Mouse (Mus musculus) heart, postnatal 25 days (tissue): ENCODE measurements around the gene Gm49336. TPM values are rescaled to one million over a fixed set of nuclear protein-coding genes. Genes with fewer than 3 reads are reported as not detected.

Source experiments
- DNase-seq: peaks from one replicate; pipeline ENCODE4 v3.0.0; 2022; ENCODE audit warnings: low spot score
- intact Hi-C: fragments of 180-260 bp; cut with DNase I; formaldehyde crosslinking; loops from one replicate; pipeline ENCODE4 v1.15.1; 2025
- microRNA-seq: library from miRNA; unstranded; fragments of <30 nt; microRNA quantifications from one replicate; pipeline ENCODE4 v1.2.0, GENCODE M21; 2022
- total RNA-seq, 2 experiments: library from RNA; stranded (reverse); gene quantifications; 2 replicates each; pipeline ENCODE4 v1.2.3; 2021

The Gm49336 gene
- total RNA-seq, 2 experiments from 2014 or later = 28.5 to 31.1 TPM

DNA sequence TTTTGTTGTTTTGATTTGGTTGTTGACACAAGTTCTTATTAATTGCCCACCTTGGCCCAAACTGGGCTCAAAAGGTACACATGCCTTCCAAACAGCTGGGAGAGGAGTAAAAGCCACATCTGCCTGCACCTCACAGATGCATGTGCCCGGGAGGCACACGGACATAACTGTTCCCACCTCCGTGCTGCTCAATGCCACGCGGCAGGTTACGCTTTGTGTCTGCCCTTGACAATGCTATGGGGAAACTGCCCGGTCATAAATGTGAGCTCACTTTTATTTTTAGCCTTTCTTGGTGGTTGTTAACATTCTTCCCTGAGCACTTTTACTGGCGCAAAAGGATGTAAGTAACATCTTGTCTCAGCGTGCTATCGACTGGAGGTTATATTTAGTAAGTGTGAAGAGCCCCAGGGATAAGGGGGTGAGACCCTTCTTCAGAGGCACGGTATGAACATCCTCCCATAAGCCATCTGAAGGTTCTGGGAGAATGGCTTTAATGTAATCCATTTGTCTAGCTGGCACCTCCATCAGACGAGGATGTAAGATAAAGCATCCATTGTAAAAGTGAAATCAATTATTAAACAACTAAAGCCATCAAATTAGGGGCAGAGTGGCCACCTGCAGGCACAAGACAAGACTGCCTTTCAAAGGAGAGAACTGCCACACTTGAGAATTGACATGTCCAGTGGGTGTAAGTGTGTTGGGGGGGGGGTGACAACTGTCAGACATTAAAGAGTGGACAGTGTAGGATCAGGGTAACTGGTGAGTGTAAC lies 78.8 kb downstream of the Gm49336 start:
- intact Hi-C loops = no loop called here
- DNase-seq = no peak

GRCm38 (mm10) chr14:60170845-60171610 lies 80.3 kb downstream of the Gm49336 start:
- DNase-seq = no peak
- intact Hi-C loops = no loop called here

GRCm38 (mm10) chr14:60163367-60163766 lies 87.9 kb downstream of the Gm49336 start:
- no peak for DNase-seq
- intact Hi-C loops = no loop called here

Small RNA genes lying within 50 kb of the gene (microRNA-seq; reads per million reads assigned to microRNA genes)
- not detected for gene Mir719

Other genes starting within 250 kb of the Gm49336 start
- gene Atp8a2, start 54.3 kb downstream of the Gm49336 start, total RNA-seq = 1 to 10 TPM; 4.9 to 5.5 TPM
- not detected for gene Nupl1, start 76 bp downstream of the Gm49336 start, total RNA-seq
- 10 to 100 TPM; 27.2 to 29.6 TPM for gene Mtmr6, start 13.7 kb upstream of the Gm49336 start, total RNA-seq
- not detected for gene Amer2, start 121.8 kb upstream of the Gm49336 start, total RNA-seq